27 mouse cellular contexts compared by ENCODE assay signal in genomic region chr1:56063474-56063873, GRCm38 (mm10).
"Had no signal": no experiment of that assay in that cellular context is flagged by ENCODE, and none has a peak within 500 bp of the region (broad histone marks: within the 10 kb centered on the region; RNA-seq: fewer than 3 reads in every experiment).

No protein-coding gene starts in this region.

- H3K27me3 ChIP-seq: heart, embryonic 12.5 days; hindbrain, embryonic 12.5 days; intestine, embryonic 15.5 days; limb, embryonic 12.5 days; liver, embryonic 13.5 days; liver, embryonic 15.5 days had no signal

- DNase-seq: gastrocnemius, adult 2 months; gastrocnemius, postnatal 10 days; gastrocnemius, postnatal 25 days; heart, adult 18-20 months; heart, postnatal 10 days; heart, postnatal 4 days; kidney, adult 18-20 months; kidney, adult 8-10 months; kidney, postnatal 10 days; kidney, postnatal 25 days; kidney, postnatal 4 days; layer of hippocampus, adult 9-11 months; liver; liver, embryonic 13.5 days had no signal

- ATAC-seq: hindbrain, embryonic 16.5 days; inflammation-experienced regulatory T-cells, adult 6 months; intestine, embryonic 15.5 days; intestine, postnatal 0 days had no signal

- H3K4me3 ChIP-seq: gastrocnemius, adult 2 months; heart, embryonic 10.5 days; heart, embryonic 12.5 days; hindbrain, embryonic 10.5 days; hindbrain, embryonic 12.5 days; intestine, embryonic 15.5 days; left cerebral cortex, adult 2 months; limb, embryonic 10.5 days; limb, embryonic 12.5 days; liver, embryonic 13.5 days; liver, embryonic 15.5 days had no signal

- H3K27ac ChIP-seq: gastrocnemius, adult 2 months; heart, embryonic 10.5 days; hindbrain, embryonic 10.5 days; hindbrain, embryonic 12.5 days; hindbrain, embryonic 14.5 days; intestine, embryonic 15.5 days; left cerebral cortex, adult 2 months; limb, embryonic 10.5 days; limb, embryonic 12.5 days; liver, embryonic 13.5 days; liver, embryonic 15.5 days had no signal

- H3K9ac ChIP-seq: heart, embryonic 12.5 days; hindbrain, embryonic 12.5 days; hindbrain, embryonic 14.5 days; intestine, embryonic 15.5 days; limb, embryonic 12.5 days; liver, embryonic 13.5 days; liver, embryonic 15.5 days had no signal

- H3K36me3 ChIP-seq: heart, embryonic 10.5 days; heart, embryonic 12.5 days; hindbrain, embryonic 10.5 days; hindbrain, embryonic 12.5 days; intestine, embryonic 15.5 days; limb, embryonic 10.5 days; limb, embryonic 12.5 days; liver, embryonic 13.5 days; liver, embryonic 15.5 days had no signal

- H3K4me1 ChIP-seq: heart, embryonic 10.5 days; heart, embryonic 12.5 days; hindbrain, embryonic 10.5 days; hindbrain, embryonic 12.5 days; intestine, embryonic 15.5 days; limb, embryonic 10.5 days; limb, embryonic 12.5 days; liver, embryonic 13.5 days; liver, embryonic 15.5 days had no signal
